Mouse (Mus musculus) adrenal gland (tissue): Measurements from ENCODE around the gene 2610528J11Rik.
"Not testable (repeated sequence)": the region's sequence is repeated elsewhere in the genome, so short reads cannot be mapped to it uniquely, and the experiment has no call there.

Experiments used
- intact Hi-C: fragments of 180-260 bp; cut with DNase I; formaldehyde crosslinking; loops from one replicate; pipeline ENCODE4 v1.15.1; 2025

2610528J11Rik gene

GRCm38 (mm10) chr4:118539904-118540303 is 13.1 kb downstream of the 2610528J11Rik start:
- intact Hi-C loops: no loop called here

- intact Hi-C loops: no loop called here
These were observed 15.8 kb downstream of the 2610528J11Rik start for GRCm38 (mm10) chr4:118542510-118543157.

- intact Hi-C loops: no loop called here
These were observed 16.3 kb downstream of the 2610528J11Rik start for GRCm38 (mm10) chr4:118543158-118543530.

GRCm38 (mm10) chr4:118543592-118544260 is 16.9 kb downstream of the 2610528J11Rik start, which contains the start of gene Tmem125:
TSS of gene Tmem125 (minus strand) at chr4:118544044.
- intact Hi-C loops: no loop called here

GRCm38 (mm10) chr4:118544441-118545127 is 17.8 kb downstream of the 2610528J11Rik start:
- intact Hi-C loops: no loop called here

GRCm38 (mm10) chr4:118547424-118548129 is 20.8 kb downstream of the 2610528J11Rik start:
- intact Hi-C loops: not testable (repeated sequence)

GRCm38 (mm10) chr4:118548130-118548480 is 21.3 kb downstream of the 2610528J11Rik start:
- intact Hi-C loops: not testable (repeated sequence)

- intact Hi-C loops: no loop called here
These were observed 26.3 kb downstream of the 2610528J11Rik start for GRCm38 (mm10) chr4:118553039-118553649.

- intact Hi-C loops: no loop called here
These were observed 37.5 kb downstream of the 2610528J11Rik start for GRCm38 (mm10) chr4:118564062-118564925.

- intact Hi-C loops: loop anchor here (5.0 kb wide), 1 partner anchor 118 kb away; no protein-coding TSS in a partner anchor
These were observed 38.1 kb downstream of the 2610528J11Rik start for GRCm38 (mm10) chr4:118564926-118565279.

- intact Hi-C loops: loop anchor here (5.0 kb wide), 1 partner anchor 119 kb away; no protein-coding TSS in a partner anchor
These were observed 39.4 kb downstream of the 2610528J11Rik start for GRCm38 (mm10) chr4:118566161-118566676.

- intact Hi-C loops: loop anchor here (5.0 kb wide), 1 partner anchor 121 kb away; no protein-coding TSS in a partner anchor
These were observed 41.9 kb downstream of the 2610528J11Rik start for GRCm38 (mm10) chr4:118568709-118569108.

GRCm38 (mm10) chr4:118569320-118569719 is 42.5 kb downstream of the 2610528J11Rik start:
- intact Hi-C loops: loop anchor here (5.0 kb wide), 1 partner anchor 122 kb away; no protein-coding TSS in a partner anchor

- intact Hi-C loops: loop anchor here (10.0 kb wide), 1 partner anchor 357 kb away; no protein-coding TSS in a partner anchor
These were observed 44.6 kb downstream of the 2610528J11Rik start for GRCm38 (mm10) chr4:118571441-118571840.

- intact Hi-C loops: loop anchor here (10.0 kb wide), 1 partner anchor 361 kb away; no protein-coding TSS in a partner anchor
These were observed 49.3 kb downstream of the 2610528J11Rik start for GRCm38 (mm10) chr4:118576097-118576496.

- intact Hi-C loops: loop anchor here (10.0 kb wide), 1 partner anchor 365 kb away; no protein-coding TSS in a partner anchor
These were observed 52.5 kb downstream of the 2610528J11Rik start for GRCm38 (mm10) chr4:118579313-118579712.
